Mouse (Mus musculus): ENCODE measurements at regions not wholly inside any gene's neighbourhood (a gene's known extent, or its start where the extent isn't known, plus 50 kb on each side); places are given as distances from the start of the nearest gene placed in this dataset.

- TF ChIP-seq CTCF (IDR thresholded peaks at IDR 0.05; ENCODE audit: extremely low read depth, insufficient read length, insufficient replicate concordance, low read depth, low read length) (no peak), POLR2A (IDR thresholded peaks at IDR 0.05; ENCODE audit: low read depth, low read length) (no peak)
Measured at GRCm38 (mm10) chr9:14204817-14205216, 70.0 kb upstream of the Sesn3 start.

Measured in small intestine, adult 2 months (tissue).